Mouse (Mus musculus) megakaryocyte progenitor cell, adult 5-6 weeks (primary cell): Measurements from ENCODE around the gene Masp2. TPM values are rescaled to one million over a fixed set of nuclear protein-coding genes. Genes with fewer than 3 reads are reported as not detected.

Source experiments
- ATAC-seq: replicated peaks from 2 replicates; pipeline ENCODE4 v1.8.0; 2016; ENCODE audit warnings: mild to moderate bottlenecking, moderate TSS enrichment, inconsistent platforms; ENCODE audit not compliant: poor library complexity
- total RNA-seq, 2 experiments: library from RNA; stranded (forward) in 1 of 2; stranded (reverse) in 1 of 2; fragments of 157-497, 149-512 nt in 1 of 2; fragments of 200-1000 nt in 1 of 2; gene quantifications; 2 replicates each; pipeline versions ENCODE4 v1.2.3 to v1.2.4; 2015 to 2017

The Masp2 gene
- total RNA-seq, 2 experiments from 2014 or later: 0.04 TPM; not detected in 1

- ATAC-seq: peak; percentile 68
These were observed 31.2 kb downstream of the Masp2 start for GRCm38 (mm10) chr4:148633395-148634061.

GRCm38 (mm10) chr4:148635309-148635708 lies 33.0 kb downstream of the Masp2 start:
- no peak for ATAC-seq

- peak; percentile 40; the same call in 1 of the 2 replicates for ATAC-seq
These were observed 35.9 kb downstream of the Masp2 start for GRCm38 (mm10) chr4:148638302-148638701.

GRCm38 (mm10) chr4:148639455-148639854 lies 37.1 kb downstream of the Masp2 start:
- no peak for ATAC-seq

GRCm38 (mm10) chr4:148641121-148641520 lies 38.8 kb downstream of the Masp2 start:
- no peak for ATAC-seq

GRCm38 (mm10) chr4:148643291-148644156 lies 41.2 kb downstream of the Masp2 start, which contains the start of gene Gm572:
TSS of gene Gm572 (plus strand) at chr4:148643317.
- peak; percentile 47 for ATAC-seq

- ATAC-seq: peak; percentile 94
These were observed 41.8 kb downstream of the Masp2 start for GRCm38 (mm10) chr4:148644157-148644511.

- no peak for ATAC-seq
These were observed 42.6 kb downstream of the Masp2 start for GRCm38 (mm10) chr4:148644926-148645325.

- ATAC-seq: 0 out of 2 replicates have a peak, but pooled peaks have one; percentile 7
These were observed 44.3 kb downstream of the Masp2 start for GRCm38 (mm10) chr4:148646616-148647015.

- ATAC-seq: peak; percentile 42
These were observed 47.0 kb downstream of the Masp2 start for GRCm38 (mm10) chr4:148649309-148649708.

- ATAC-seq: no peak
These were observed 48.7 kb downstream of the Masp2 start for GRCm38 (mm10) chr4:148651045-148651444.

GRCm38 (mm10) chr4:148654701-148655398 lies 52.5 kb downstream of the Masp2 start:
- peak; percentile 89 for ATAC-seq

GRCm38 (mm10) chr4:148656691-148657258 lies 54.4 kb downstream of the Masp2 start:
- ATAC-seq: no peak

- ATAC-seq: no peak
These were observed 55.4 kb downstream of the Masp2 start for GRCm38 (mm10) chr4:148657776-148658175.

GRCm38 (mm10) chr4:148660174-148660573 lies 57.8 kb downstream of the Masp2 start:
- no peak for ATAC-seq

GRCm38 (mm10) chr4:148662168-148662965 lies 60.0 kb downstream of the Masp2 start:
- peak; percentile 76 for ATAC-seq

GRCm38 (mm10) chr4:148663326-148663725 lies 61.0 kb downstream of the Masp2 start:
- no peak for ATAC-seq

- no peak for ATAC-seq
These were observed 61.7 kb downstream of the Masp2 start for GRCm38 (mm10) chr4:148664021-148664420.
